Mouse (Mus musculus) ES-E14 (cell line): ENCODE measurements around the gene Ccdc114.

ENCODE experiments used
- CHD2 ChIP-seq: IDR thresholded peaks from 2 replicates; pipeline ENCODE4 v1.6.1; 2014; ENCODE audit warnings: mild to moderate bottlenecking, low read depth, low read length, inconsistent platforms
- HCFC1 ChIP-seq: IDR thresholded peaks from 2 replicates; pipeline ENCODE4 v1.6.1; 2012; ENCODE audit warnings: low read length, inconsistent platforms, borderline replicate concordance; ENCODE audit not compliant: insufficient read depth
- ZC3H11A ChIP-seq: IDR thresholded peaks from 2 replicates; pipeline ENCODE4 v1.6.1; 2012; ENCODE audit warnings: low read depth, mild to moderate bottlenecking, inconsistent platforms, low read length, borderline replicate concordance

DNA sequence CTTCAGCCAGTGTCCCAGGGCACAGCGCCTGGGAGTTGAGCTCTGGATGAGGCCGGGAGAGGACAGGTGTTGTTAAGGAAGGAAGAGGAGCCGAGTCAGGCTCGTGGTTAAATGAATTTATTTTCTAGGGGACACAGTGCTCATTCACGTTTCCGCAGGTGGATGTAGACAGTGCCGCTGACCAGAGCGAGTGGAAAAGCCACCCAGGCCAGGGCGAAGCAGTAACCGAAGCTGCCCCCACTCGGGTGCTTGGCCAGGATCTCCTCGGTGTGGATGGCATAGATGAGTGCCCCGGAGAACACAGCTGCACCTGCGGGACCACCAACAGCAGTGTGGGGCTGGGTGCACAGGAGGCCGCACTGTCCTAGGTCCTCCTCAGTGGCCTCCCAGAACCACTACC, 5.9 kb upstream of the Ccdc114 start:
- no peak for TF ChIP-seq HCFC1
- TF ChIP-seq ZC3H11A: no peak
- no peak for TF ChIP-seq CHD2
